Mouse (Mus musculus) liver, embryonic 14.5 days (tissue): ENCODE data around the gene Lrrc32.

Experiments
- CTCF ChIP-seq: IDR thresholded peaks from 2 replicates; pipeline ENCODE4 v1.5.1; 2016; ENCODE audit warnings: antibody characterized with exemption, low read depth, control low read depth
- EP300 ChIP-seq: IDR thresholded peaks from 2 replicates; pipeline ENCODE4 v1.6.1; 2016; ENCODE audit warnings: antibody characterized with exemption, low read depth

DNA sequence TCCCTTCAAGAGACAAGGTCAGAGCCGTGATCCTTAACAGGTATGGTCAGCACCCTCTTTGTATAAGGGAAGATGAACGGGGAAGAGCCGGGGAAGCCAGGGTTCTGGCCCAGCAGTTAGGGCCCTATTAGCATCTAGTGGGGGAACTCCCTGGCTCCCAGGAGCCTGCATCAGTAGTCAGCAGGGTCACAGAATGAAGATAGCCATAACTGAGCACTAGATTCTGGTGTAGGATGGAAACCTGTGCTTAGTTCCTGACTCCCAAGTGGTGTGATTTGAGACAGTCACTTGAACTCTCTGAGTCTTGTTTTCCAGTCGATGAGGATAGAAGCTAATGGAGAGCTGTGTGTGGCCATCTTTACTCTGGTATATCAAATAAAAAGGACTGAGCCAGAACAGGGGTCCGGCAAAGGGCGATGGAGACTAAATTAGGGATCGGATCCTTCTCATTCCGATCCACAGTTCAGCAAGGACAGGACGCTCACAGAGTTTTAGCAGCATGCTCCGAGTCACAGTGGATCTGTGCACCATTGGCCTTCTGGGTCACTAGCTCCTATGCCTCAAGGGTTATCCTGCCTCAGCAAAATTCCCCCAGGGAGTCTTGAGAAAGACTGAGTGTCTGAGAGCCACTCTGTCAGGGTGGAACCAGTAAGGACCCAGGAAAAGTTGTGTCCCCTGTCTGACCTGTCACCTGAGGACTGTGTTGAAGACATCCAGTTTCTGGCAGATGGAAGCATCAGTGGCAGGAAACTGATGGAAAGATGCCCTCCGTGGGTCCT is 1.7 kb upstream of the Lrrc32 start:
- no peak for TF ChIP-seq EP300
- TF ChIP-seq CTCF = no peak
